Mouse (Mus musculus) liver, adult 2 months (tissue): ENCODE results near the gene Dlx5. TPM values are rescaled to one million over a fixed set of nuclear protein-coding genes. Genes with fewer than 3 reads are reported as not detected.

Experiments used
- DNase-seq: peaks from one replicate; pipeline ENCODE4 v3.0.0-alpha.2; 2011; ENCODE audit warnings: low read depth, low spot score; ENCODE audit errors: extremely low read depth
- H3K27ac ChIP-seq: fragments of 200-500 bp; replicated peaks from 2 replicates; pipeline ENCODE4 v1.5.1; 2012; ENCODE audit warnings: low read depth, mild to moderate bottlenecking, control low read depth, inconsistent platforms, low read length; ENCODE audit not compliant: insufficient read depth
- H3K27me3 ChIP-seq: fragments of 200-500 bp; 2 replicates; pipeline ENCODE4 v1.6.1; 2012; ENCODE audit warnings: mild to moderate bottlenecking, moderate library complexity, low read length, inconsistent platforms; ENCODE audit not compliant: control insufficient read depth, insufficient read depth
- H3K36me3 ChIP-seq: fragments of 200-500 bp; 2 replicates; pipeline ENCODE4 v1.6.1; 2012; ENCODE audit warnings: low read length, inconsistent platforms; ENCODE audit not compliant: control insufficient read depth, insufficient read depth
- H3K4me1 ChIP-seq: fragments of 200-500 bp; 2 replicates; pipeline ENCODE4 v1.6.1; 2011; ENCODE audit warnings: low read length; ENCODE audit not compliant: control insufficient read depth, insufficient read depth
- H3K4me3 ChIP-seq: fragments of 200-500 bp; 2 replicates; pipeline ENCODE4 v1.5.1; 2011; ENCODE audit warnings: low read depth, mild to moderate bottlenecking, control low read depth, low read length, moderate library complexity; ENCODE audit not compliant: insufficient read depth
- H3K79me2 ChIP-seq: fragments of 200-500 bp; 2 replicates; pipeline ENCODE4 v1.6.1; 2012; ENCODE audit warnings: inconsistent platforms, mild to moderate bottlenecking, low read length, moderate library complexity; ENCODE audit not compliant: control insufficient read depth, insufficient read depth
- H3K9ac ChIP-seq: fragments of 200-500 bp; 2 replicates; pipeline ENCODE4 v1.6.1; 2012; ENCODE audit warnings: low read depth, mild to moderate bottlenecking, control low read depth, inconsistent platforms, low read length
- CTCF ChIP-seq: fragments of 200-500 bp; IDR thresholded peaks from 2 replicates; pipeline ENCODE4 v1.5.1; 2011; ENCODE audit warnings: low read depth, low read length, control low read depth
- POLR2A ChIP-seq: fragments of 200-500 bp; IDR thresholded peaks from 2 replicates; pipeline ENCODE4 v1.6.1; 2011; ENCODE audit warnings: low read length, control low read depth; ENCODE audit not compliant: insufficient read depth; ENCODE audit errors: extremely low read depth
- WGBS: fragments of 180-500 bp; shearing (Covaris S2); methylation state at CpG from one replicate; pipeline ENCODE4 v1.1.7; 2018; 5-methylcytosine and 5-hydroxymethylcytosine counted together
- polyA plus RNA-seq: library from polyadenylated mRNA; depleted of rRNA; stranded (reverse); fragments of >200 nt; gene quantifications from 2 replicates; pipeline ENCODE4 v1.2.3, GENCODE M21; 2012
- total RNA-seq: library from RNA; depleted of rRNA; stranded (reverse); fragments of >200 nt; gene quantifications from 2 replicates; pipeline ENCODE4 v1.2.3, GENCODE M21; 2014

Gene Dlx5
- total and polyA plus RNA-seq, 2 experiments, result not detected

DNA sequence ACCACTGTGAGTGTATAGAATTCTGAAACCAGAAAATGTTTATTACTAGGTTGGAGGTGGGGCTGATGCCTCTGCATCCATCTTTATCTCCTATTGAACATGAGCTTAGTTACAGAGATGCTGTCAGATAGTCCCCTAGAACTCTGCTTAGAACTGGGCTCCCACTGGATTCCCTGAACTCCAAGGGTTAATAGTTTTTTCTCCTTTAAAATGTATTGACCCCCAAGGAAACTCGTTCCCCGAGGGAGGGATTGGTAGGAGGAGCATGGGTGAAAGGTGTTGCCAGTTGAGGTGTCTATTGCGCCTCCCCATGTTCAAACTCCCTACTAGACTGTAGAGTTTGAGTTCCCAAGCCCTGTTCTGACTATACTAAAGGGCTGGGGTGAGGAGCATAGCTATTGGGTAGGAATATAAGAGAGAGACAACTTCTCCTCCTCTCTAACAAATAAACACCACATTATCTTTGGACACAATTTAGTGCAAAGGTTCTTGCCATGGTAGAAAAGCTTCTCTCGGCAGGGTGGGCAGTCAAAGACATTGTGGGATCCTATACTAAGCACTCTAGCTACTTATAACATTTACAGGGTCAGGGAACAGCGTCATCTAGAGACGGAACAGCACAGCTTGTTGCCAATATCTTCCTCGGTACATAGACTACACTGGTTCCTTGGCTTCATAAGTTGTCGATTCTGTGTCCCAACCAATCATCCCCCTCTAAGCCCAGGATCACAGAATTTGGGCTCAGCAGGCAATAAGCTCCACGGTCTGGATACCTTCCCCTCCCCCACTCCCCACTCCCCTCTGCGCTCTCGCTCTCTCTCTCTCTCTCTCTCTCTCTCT is 11.7 kb downstream of the Dlx5 start:
- Histone ChIP-seq H3K27me3 (peaks cover 26% of the 10 kb centered on the region), H3K9ac (no peak overlapping the region), H3K4me1 (no peaks in the 10 kb centered on the region), H3K79me2 (no peaks in the 10 kb centered on the region), H3K36me3 (no peaks in the 10 kb centered on the region), H3K27ac (no peak overlapping the region), H3K4me3 (no peak overlapping the region)
- DNase-seq, result no peak
- 1% methylated on average over 11 of the region's 11 CpGs for WGBS
- TF ChIP-seq POLR2A (no peak), CTCF (no peak)

DNA sequence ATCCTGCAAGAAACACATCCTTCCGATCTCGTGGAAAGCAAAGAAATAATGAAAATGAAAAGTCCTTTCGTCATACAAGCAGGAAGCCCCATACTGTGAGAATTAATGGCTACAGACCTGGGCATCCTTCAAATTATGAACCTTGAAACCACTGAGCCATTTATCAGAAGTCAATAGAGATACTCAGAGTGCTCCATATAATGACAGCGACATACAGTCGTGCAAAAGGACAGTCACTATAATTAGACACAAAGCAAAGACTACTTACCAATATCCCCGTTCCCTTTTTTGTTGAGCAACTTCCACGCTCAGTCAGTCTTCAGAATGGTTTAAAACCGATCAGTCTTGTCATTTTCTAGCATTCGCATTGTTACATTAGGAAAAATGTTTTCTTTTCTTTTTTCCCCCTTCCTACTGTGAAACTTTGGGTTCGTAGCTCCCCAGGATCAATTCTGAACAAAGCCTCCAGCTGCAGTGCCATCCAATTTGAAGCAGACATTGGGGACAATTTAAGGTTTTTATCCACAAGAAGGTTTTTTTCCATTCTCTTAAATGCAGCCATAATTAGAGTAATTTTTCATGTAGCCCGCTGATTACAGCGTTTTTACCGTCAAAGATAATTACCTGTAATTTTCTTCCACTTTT is 12.7 kb downstream of the Dlx5 start:
- H3K79me2 ChIP-seq, result no peaks in the 10 kb centered on the region
- TF ChIP-seq CTCF, result no peak
- TF ChIP-seq POLR2A, result no peak

DNA sequence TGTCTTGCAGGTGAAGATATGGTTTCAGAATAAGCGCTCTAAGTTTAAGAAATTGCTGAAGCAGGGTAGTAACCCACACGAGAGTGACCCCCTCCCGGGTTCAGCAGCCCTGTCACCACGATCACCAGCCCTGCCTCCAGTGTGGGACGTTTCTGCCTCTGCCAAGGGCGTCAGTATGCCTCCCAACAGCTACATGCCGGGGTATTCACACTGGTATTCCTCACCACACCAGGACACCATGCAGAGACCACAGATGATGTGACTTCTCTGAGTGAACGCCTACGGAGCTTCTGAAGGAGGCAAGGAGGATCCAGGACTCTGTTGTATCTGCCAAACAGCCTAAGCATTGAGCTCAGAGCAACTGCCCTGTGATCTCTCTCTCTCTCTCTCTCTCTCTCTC is 14.9 kb downstream of the Dlx5 start:
- Histone ChIP-seq H3K27me3 (peaks cover 28% of the 10 kb centered on the region), H3K9ac (no peak overlapping the region), H3K36me3 (no peaks in the 10 kb centered on the region), H3K79me2 (no peaks in the 10 kb centered on the region), H3K4me3 (no peak overlapping the region), H3K27ac (no peak overlapping the region), H3K4me1 (peaks cover 7% of the 10 kb centered on the region; the same call in 1 of the 2 replicates)
- TF ChIP-seq CTCF (no peak), POLR2A (no peak)
- no peak for DNase-seq
- 5% methylated on average over 9 of the region's 9 CpGs for WGBS

More for the DNA sequence above, 12.7 kb downstream of the Dlx5 start:
- H3K4me1 ChIP-seq, result no peaks in the 10 kb centered on the region
- H3K27me3 ChIP-seq, result peaks cover 18% of the 10 kb centered on the region
- H3K9ac ChIP-seq, result no peak overlapping the region
- H3K27ac ChIP-seq, result no peak overlapping the region
- no peaks in the 10 kb centered on the region for H3K36me3 ChIP-seq
- DNase-seq, result no peak
- WGBS, result 8% methylated on average over 13 of the region's 13 CpGs
- H3K4me3 ChIP-seq, result no peak overlapping the region

DNA sequence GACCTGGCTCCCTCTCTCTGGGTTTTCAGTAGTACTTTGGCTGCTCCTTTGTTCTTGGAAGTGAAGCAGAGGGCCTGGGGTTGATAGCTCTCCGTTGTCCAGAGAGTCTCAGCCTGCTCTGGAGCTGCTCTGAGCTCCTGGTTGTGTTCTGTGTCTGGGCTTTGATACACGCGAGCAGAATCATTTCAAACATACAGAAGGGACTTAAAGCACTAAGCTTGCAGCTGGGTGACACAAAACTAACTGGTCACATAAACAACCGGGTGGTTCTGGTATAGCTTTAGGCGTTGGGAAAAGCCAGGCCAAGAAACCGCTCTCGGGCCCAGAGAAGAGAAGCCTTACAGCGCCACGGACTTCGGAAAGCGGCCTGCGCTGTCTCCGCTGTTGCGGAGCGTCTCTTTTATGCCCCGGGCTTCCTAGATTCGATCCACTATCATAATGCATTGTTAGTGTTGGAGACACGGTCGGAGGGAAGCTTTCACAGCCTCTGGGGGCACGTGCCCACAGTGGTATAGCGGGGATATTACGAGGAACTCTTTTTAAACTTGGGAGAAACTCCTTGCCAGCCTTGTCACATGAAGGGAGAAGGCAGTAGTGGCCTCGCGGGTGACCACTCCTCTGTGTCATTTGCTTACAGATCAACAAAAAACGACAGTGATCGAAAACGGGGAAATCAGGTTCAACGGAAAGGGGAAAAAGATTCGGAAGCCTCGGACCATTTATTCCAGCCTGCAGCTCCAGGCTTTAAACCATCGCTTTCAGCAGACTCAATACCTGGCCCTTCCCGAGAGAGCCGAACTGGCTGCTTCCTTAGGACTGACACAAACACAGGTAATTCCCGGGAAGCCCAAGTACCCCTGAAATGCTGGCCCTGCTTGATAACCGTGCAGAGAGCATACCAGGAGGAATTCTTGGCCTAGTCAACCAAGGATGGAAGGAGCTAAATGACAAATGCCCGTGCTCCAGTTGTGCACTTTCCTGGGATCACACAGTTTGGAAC is 17.1 kb downstream of the Dlx5 start:
- H3K36me3 ChIP-seq, result no peaks in the 10 kb centered on the region
- no peak overlapping the region for H3K4me3 ChIP-seq
- no peak overlapping the region for H3K9ac ChIP-seq
- peaks cover 25% of the 10 kb centered on the region for H3K27me3 ChIP-seq
- H3K27ac ChIP-seq, result no peak overlapping the region
- no peak for TF ChIP-seq CTCF
- no peak for TF ChIP-seq POLR2A
- WGBS, result 6% methylated on average over 36 of the region's 36 CpGs
- no peak for DNase-seq
- no peaks in the 10 kb centered on the region for H3K79me2 ChIP-seq
- H3K4me1 ChIP-seq, result peaks cover 7% of the 10 kb centered on the region; the same call in 1 of the 2 replicates

DNA sequence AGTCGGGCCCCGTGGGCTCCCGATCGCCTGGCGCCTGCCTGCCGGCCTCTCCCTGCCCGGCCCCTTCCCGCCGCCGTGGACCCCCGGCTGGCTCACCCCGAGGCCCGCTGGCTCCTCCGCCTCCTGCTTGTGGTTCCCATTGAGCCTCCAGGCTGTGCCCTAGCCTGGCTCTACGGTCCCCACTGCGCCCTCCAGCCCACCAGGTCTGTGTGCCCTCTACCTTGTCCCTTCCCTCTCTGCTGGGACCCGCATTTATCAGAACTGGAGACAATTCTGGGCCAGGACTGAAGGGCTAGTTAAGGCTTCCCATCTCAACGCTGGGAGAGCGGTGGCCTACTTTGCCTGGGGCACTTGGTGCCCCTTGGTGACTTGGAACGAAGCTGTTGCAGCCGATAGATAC is 17.9 kb downstream of the Dlx5 start:
- WGBS, result 3% methylated on average over 10 of the region's 21 CpGs
- no peak for DNase-seq
- Histone ChIP-seq H3K79me2 (no peaks in the 10 kb centered on the region), H3K27me3 (peaks cover 27% of the 10 kb centered on the region), H3K4me1 (peaks cover 7% of the 10 kb centered on the region; the same call in 1 of the 2 replicates), H3K4me3 (no peak overlapping the region), H3K36me3 (no peaks in the 10 kb centered on the region), H3K9ac (no peak overlapping the region), H3K27ac (no peak overlapping the region)
- TF ChIP-seq CTCF (no peak), POLR2A (no peak)
